Mouse (Mus musculus) embryonic fibroblast, embryonic 13.5 days (primary cell): ENCODE data around the gene Dpm3. TPM values are rescaled to one million over a fixed set of nuclear protein-coding genes. Genes with fewer than 3 reads are reported as not detected.

Experiments used
- H3K27ac ChIP-seq: 2 replicates; pipeline ENCODE4 v1.5.1; 2012; ENCODE audit warnings: low read length, control low read depth, inconsistent platforms; ENCODE audit not compliant: insufficient read depth
- H3K4me1 ChIP-seq: 2 replicates; pipeline ENCODE4 v1.6.1; 2011; ENCODE audit warnings: low read length; ENCODE audit not compliant: control insufficient read depth, insufficient read depth
- H3K4me3 ChIP-seq: 2 replicates; pipeline ENCODE4 v1.5.1; 2011; ENCODE audit warnings: mild to moderate bottlenecking, control low read depth, low read length; ENCODE audit not compliant: insufficient read depth
- CTCF ChIP-seq: IDR thresholded peaks from 2 replicates; pipeline ENCODE4 v1.5.1; 2011; ENCODE audit warnings: mild to moderate bottlenecking, control low read depth, low read length, moderate library complexity, borderline replicate concordance; ENCODE audit not compliant: insufficient read depth
- POLR2A ChIP-seq: IDR thresholded peaks from 2 replicates; pipeline ENCODE4 v1.6.1; 2011; ENCODE audit warnings: low read depth, mild to moderate bottlenecking, control low read depth, low read length, moderate library complexity
- polyA plus RNA-seq: library from polyadenylated mRNA; stranded (reverse); fragments of >200 nt; gene quantifications from 2 replicates; pipeline ENCODE4 v1.2.4, GENCODE M21; 2011; ENCODE audit warnings: low read depth; ENCODE audit not compliant: missing spikeins, insufficient read length

The Dpm3 gene
- polyA plus RNA-seq, 1 experiment = 51.3 TPM

DNA sequence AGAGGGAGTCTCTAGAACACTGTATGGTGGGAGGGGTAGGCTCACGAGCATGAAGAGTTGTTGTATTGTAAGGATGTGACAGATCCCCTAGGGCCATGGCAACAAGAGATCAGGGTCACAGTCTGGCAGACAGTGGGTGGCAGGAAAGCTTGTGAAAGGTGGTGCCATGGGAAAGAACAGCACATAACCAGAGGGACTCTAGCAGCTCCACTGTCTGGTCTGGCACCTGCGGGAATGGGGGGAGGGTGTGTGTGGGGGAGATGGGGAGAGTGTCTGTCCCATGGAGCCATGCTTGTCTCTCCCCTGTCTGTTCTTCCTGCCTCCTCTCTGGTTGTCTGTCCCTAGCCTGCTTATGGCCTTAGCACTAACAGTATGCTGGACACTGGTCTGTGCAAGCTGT, 26.4 kb downstream of the Dpm3 start:
- TF ChIP-seq CTCF = no peak
- TF ChIP-seq POLR2A = no peak
- Histone ChIP-seq H3K27ac (no peak overlapping the region), H3K4me1 (no peaks in the 10 kb centered on the region; the same call in 1 of the 2 replicates), H3K4me3 (no peak overlapping the region)

DNA sequence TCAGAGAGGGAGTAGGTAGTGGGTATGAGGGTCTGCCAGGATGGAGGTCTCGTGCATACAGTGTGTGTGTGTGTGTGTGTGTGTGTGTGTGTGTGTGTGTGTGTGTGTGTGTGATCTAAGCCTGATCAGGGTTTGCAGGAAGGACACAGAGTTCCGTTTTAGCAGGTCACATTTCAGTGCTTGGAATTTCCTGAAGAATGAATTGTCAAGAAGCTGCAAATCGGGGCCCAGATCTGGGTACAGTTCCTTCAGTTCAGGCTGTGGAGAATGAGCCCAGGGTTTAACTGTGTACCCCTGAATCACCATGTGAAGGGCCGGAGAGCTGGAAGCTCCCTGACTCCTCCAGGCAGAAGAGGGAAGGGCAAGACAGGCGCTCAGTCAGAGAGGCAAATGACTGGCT, 28.1 kb downstream of the Dpm3 start:
- no peak overlapping the region for H3K4me3 ChIP-seq
- H3K4me1 ChIP-seq = no peaks in the 10 kb centered on the region; the same call in 1 of the 2 replicates
- no peak overlapping the region for H3K27ac ChIP-seq
- TF ChIP-seq POLR2A (no peak), CTCF (no peak)

DNA sequence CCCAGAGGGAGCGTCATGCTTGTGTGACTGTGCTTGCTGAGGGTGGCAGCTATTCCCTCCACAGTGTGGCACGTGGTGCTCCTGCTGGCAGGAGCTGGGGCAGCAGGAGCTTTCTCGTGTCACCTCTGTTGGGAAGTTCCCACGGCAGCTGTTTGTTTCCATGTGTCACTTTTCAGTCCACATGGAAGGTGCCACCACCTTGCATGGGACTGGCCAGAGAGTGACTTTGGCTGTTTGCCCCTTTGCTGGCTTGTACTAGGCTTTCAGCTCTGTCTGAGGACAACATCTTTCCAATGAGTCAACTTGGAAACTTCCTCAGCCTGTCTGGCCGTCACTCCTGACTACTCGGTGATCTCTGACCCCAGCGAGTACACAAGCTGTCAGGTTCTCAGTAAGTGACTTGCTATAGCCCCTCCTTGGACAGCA, 29.4 kb downstream of the Dpm3 start:
- TF ChIP-seq CTCF = no peak
- TF ChIP-seq POLR2A = no peak
- H3K4me3 ChIP-seq = no peak overlapping the region
- H3K27ac ChIP-seq = no peak overlapping the region
- no peaks in the 10 kb centered on the region; the same call in 1 of the 2 replicates for H3K4me1 ChIP-seq

DNA sequence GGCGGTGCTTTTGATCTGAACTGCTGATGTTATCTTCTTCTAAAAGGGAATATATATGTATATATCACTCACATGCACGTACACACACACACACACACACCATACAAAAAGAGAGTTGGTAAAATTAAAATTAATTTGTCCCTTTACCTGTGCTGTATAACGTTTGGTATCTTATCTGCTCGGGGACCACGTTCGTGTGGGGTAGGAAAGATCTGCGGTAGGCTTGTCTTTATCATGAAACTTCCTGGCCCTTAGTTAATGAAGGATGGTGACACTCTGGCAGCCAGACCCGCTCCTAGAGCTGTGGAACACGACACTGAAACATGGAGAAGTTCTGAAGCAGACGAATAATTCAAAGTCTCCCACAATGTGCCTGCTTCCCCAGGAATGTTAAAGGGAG, 32.7 kb downstream of the Dpm3 start:
- TF ChIP-seq POLR2A (no peak), CTCF (no peak)
- H3K4me3 ChIP-seq = no peak overlapping the region
- H3K4me1 ChIP-seq = peaks cover 3% of the 10 kb centered on the region; the same call in 1 of the 2 replicates
- H3K27ac ChIP-seq = no peak overlapping the region

DNA sequence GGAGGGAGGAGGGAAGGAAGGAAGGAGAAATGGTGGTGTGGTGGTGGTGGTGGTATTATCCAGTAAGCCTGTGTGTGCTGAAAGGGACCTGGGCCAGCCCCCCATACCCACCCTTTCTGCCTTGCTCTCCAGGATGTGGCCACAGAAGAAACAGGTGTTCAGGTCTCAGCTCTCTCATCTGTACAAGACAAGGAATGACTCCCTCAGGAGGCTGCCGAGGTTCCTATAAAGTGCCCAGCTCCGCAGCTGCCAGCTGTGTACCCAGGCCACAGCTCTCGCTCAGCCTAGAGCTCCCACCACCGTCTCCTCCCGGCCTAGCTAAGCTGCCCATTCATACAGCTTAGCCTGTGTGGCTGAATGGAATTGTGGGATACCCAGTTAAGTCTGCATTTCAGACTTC, 33.1 kb downstream of the Dpm3 start:
- H3K27ac ChIP-seq = no peak overlapping the region
- peaks cover 3% of the 10 kb centered on the region; the same call in 1 of the 2 replicates for H3K4me1 ChIP-seq
- no peak for TF ChIP-seq CTCF
- no peak for TF ChIP-seq POLR2A
- no peak overlapping the region for H3K4me3 ChIP-seq

DNA sequence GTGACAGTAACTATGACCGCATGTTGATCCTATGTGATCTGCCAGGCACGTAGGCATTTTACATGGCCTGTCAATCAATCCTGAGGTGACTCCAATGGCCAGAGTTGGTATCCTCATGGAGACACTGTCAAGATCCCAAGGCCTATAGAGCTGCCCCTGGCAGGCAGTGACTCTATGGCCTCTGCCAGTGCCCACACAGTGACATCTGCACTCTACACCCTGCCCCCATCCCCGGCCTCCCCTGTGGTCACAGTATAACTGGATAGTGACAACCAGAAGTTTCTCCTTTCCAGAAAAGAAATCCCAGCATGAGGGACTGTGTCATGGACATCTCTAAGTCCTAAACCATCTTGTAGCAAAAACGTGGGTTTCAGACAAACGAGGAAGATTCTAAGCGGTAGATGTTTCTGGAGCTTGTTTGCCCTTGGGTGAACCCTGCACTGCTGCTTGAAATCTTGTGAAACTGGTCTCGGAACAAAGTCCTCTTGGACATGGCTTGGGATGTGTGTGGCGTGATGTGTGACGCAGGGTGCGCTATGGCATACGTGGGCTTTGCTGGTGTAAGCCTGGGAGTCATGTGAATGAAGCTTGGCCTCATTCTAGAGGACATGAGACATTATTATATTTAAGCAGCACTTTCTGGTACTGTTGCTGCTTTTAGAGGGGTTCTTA, 34.2 kb downstream of the Dpm3 start:
- H3K4me3 ChIP-seq = no peak overlapping the region
- TF ChIP-seq POLR2A (no peak), CTCF (no peak)

DNA sequence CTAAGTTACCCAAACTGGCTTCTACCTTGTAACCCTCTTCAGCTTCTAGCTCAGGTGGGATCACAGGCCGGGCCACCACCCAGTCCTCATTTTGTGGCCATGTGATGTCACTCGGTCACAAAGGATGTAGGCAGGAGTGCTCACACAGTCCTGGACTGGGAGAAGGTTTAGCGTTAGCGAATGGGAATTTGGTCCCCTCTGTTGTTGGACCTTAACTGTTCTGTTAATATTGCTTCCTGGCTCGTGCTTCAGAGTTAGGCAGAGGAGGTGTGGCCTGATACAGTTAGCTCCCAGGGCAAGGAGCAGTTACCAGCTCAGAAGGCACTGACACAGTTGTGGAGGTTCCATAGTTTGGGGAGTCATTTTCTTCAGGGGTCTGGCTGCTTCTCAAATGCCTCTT, 35.0 kb downstream of the Dpm3 start:
- no peak for TF ChIP-seq POLR2A
- Histone ChIP-seq H3K4me3 (no peak overlapping the region), H3K4me1 (peaks cover 3% of the 10 kb centered on the region; the same call in 1 of the 2 replicates), H3K27ac (no peak overlapping the region)

More for the DNA sequence above, 34.2 kb downstream of the Dpm3 start:
- peaks cover 3% of the 10 kb centered on the region; the same call in 1 of the 2 replicates for H3K4me1 ChIP-seq
- H3K27ac ChIP-seq = no peak overlapping the region

DNA sequence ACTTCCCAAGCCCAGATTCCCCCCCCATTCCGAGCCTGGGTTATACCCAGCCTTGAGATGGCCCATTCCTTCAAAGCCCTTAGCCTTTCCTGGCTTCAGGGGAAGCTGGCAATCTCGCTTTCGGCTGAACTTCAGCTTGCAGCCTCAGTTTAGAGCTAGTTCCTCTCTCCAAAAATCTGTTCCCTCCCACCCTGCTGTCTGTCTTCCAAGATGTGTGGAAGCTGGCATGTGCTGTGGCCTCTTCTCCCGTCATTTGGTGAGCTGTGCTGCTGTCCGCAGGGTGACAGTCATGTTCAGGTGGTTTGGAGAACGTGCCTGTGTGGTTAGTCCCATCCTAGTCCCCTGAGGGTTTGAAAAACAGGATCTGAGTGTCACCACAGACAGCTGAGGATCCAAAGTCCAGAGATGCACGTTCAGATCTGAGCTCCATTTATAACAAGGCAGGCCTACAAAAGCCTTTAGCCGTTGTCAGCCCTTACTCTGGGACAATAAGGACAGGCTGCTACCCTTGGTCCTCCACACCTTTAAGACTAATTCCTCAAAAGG, 36.6 kb downstream of the Dpm3 start:
- TF ChIP-seq POLR2A (no peak), CTCF (no peak)
- Histone ChIP-seq H3K4me3 (no peak overlapping the region), H3K4me1 (peaks cover 7% of the 10 kb centered on the region; the same call in 1 of the 2 replicates), H3K27ac (no peak overlapping the region)

DNA sequence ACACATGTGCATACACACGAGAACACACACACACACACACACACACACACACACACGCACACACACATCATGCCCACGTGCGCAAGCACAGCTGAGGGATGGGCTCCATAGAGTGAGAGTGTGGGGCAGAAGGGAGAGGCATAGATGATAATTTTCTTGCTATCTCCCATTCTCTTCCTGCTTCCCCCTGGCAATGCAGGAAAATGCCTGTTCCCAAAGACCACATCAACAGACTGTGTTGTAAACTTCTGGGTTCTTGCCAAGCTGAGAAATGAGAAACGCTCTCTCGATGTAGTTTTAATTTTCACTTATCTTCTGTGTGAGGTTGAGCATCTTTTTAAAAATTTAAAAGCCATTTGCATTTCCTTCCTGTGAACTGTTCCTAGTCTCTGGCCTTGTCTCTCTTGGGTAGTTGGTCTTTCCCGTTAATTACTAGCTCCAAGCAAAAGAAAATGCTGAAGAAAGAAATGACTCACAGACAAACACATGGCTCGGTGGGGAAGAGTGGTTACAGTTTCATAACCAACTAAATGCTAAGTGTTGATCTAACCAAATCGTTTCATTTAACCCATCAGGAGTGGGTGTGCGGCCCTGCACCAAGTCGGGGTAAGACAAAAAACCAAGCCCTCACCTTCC, 37.7 kb downstream of the Dpm3 start:
- no peak for TF ChIP-seq POLR2A
- TF ChIP-seq CTCF = no peak
- Histone ChIP-seq H3K4me3 (no peak overlapping the region), H3K4me1 (peaks cover 7% of the 10 kb centered on the region; the same call in 1 of the 2 replicates), H3K27ac (no peak overlapping the region)

DNA sequence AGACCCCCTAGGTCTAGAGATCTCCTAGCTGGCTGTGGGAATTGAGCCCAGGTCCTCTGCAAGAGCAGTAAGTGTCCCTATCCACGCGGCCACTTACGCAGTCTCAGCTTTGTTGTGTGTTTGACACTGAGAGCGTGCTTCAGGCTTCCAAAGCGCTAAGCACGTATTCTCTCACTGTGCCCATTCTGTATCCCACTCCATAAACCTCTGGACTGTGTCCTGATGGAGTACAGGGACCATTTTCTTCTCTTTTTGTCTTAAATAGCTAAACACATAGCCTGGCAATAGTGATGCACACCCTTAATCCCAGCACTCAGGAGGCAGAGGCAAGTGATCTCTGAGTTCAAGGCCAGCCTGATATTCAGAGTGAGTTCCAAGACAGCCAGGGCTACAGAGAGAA, 39.8 kb downstream of the Dpm3 start:
- TF ChIP-seq POLR2A = no peak
- TF ChIP-seq CTCF = no peak

More for the DNA sequence above, 39.8 kb downstream of the Dpm3 start:
- Histone ChIP-seq H3K4me3 (no peak overlapping the region), H3K27ac (no peak overlapping the region), H3K4me1 (peaks cover 7% of the 10 kb centered on the region; the same call in 1 of the 2 replicates)
